Mouse (Mus musculus) layer of hippocampus, adult 18-20 months (tissue): ENCODE results near the gene Siva1. TPM values are rescaled to one million over a fixed set of nuclear protein-coding genes. Genes with fewer than 3 reads are reported as not detected.

Experiments used
- DNase-seq, 2 experiments: peaks; one replicate each; pipeline ENCODE4 v3.0.0; 2022; ENCODE audit warnings: low spot score in 2 of 2
- total RNA-seq, 2 experiments: library from RNA; stranded (reverse); gene quantifications; 2 replicates each; pipeline ENCODE4 v1.2.3; 2021

The Siva1 gene
- total RNA-seq, 2 experiments from 2014 or later, result 23.4 TPM

- no peak for DNase-seq
Observed at GRCm38 (mm10) chr12:112621900-112622299, 22.6 kb upstream of the Siva1 start.

- DNase-seq, result peak in 1 of 2 experiments; percentile 75
Observed at GRCm38 (mm10) chr12:112623742-112624141, 20.7 kb upstream of the Siva1 start.

- DNase-seq, result no peak
Observed at GRCm38 (mm10) chr12:112625700-112626099, 18.8 kb upstream of the Siva1 start.

GRCm38 (mm10) chr12:112626455-112626854 lies 18.0 kb upstream of the Siva1 start:
- DNase-seq, result no peak

GRCm38 (mm10) chr12:112627097-112627881 lies 17.2 kb upstream of the Siva1 start:
- no peak for DNase-seq

GRCm38 (mm10) chr12:112628197-112628596 lies 16.3 kb upstream of the Siva1 start:
- no peak for DNase-seq

GRCm38 (mm10) chr12:112628928-112629721 lies 15.4 kb upstream of the Siva1 start:
- peak; percentile 35 to 63 for DNase-seq

GRCm38 (mm10) chr12:112630029-112630428 lies 14.4 kb upstream of the Siva1 start:
- DNase-seq, result no peak

- no peak for DNase-seq
Observed at GRCm38 (mm10) chr12:112630796-112631195, 13.7 kb upstream of the Siva1 start.

GRCm38 (mm10) chr12:112631472-112631871 lies 13.0 kb upstream of the Siva1 start:
- DNase-seq, result no peak

- DNase-seq, result no peak
Observed at GRCm38 (mm10) chr12:112632084-112632777, 12.2 kb upstream of the Siva1 start.

- no peak for DNase-seq
Observed at GRCm38 (mm10) chr12:112632907-112633306, 11.6 kb upstream of the Siva1 start.

GRCm38 (mm10) chr12:112633686-112634085 lies 10.8 kb upstream of the Siva1 start:
- DNase-seq, result no peak

- DNase-seq, result no peak
Observed at GRCm38 (mm10) chr12:112639526-112639925, 5.0 kb upstream of the Siva1 start.

GRCm38 (mm10) chr12:112643126-112643525 lies 1.4 kb upstream of the Siva1 start:
- DNase-seq, result no peak

- DNase-seq, result no peak
Observed at GRCm38 (mm10) chr12:112644855-112645506, 502 bp downstream of the Siva1 start.

- DNase-seq, result no peak
Observed at GRCm38 (mm10) chr12:112646139-112646538, 1.7 kb downstream of the Siva1 start.

- no peak for DNase-seq
Observed at GRCm38 (mm10) chr12:112648081-112648480, 3.6 kb downstream of the Siva1 start.

- DNase-seq, result no peak
Observed at GRCm38 (mm10) chr12:112651778-112652439, 7.4 kb downstream of the Siva1 start.

GRCm38 (mm10) chr12:112653157-112653824 lies 8.8 kb downstream of the Siva1 start:
- peak; percentile 73 to 93 for DNase-seq
